Mouse (Mus musculus): Measurements from ENCODE around the gene Edrf1. TPM values are rescaled to one million over a fixed set of nuclear protein-coding genes. Genes with fewer than 3 reads are reported as not detected.
"Not testable (repeated sequence)": the region's sequence is repeated elsewhere in the genome, so short reads cannot be mapped to it uniquely, and the experiment has no call there.

The Edrf1 gene
- total RNA-seq, 1 experiment from 2014 or later: 20.3 TPM

- ATAC-seq (replicated peaks in 1 of 2; ENCODE audit: insufficient read depth in 1 of 2, low FRiP score in 2 of 2, low TSS enrichment in 1 of 2, low read depth in 1 of 2, poor library complexity in 2 of 2, severe bottlenecking in 2 of 2): no peak
Measured at GRCm38 (mm10) chr7:133634932-133635650, 2.3 kb upstream of the Edrf1 start.

- ATAC-seq (replicated peaks in 1 of 2; ENCODE audit: insufficient read depth in 1 of 2, low FRiP score in 2 of 2, low TSS enrichment in 1 of 2, low read depth in 1 of 2, poor library complexity in 2 of 2, severe bottlenecking in 2 of 2): peak; percentile 59
Measured at GRCm38 (mm10) chr7:133636738-133637352, 498 bp upstream of the Edrf1 start.

GRCm38 (mm10) chr7:133638306-133638705, 963 bp downstream of the Edrf1 start:
- ATAC-seq (replicated peaks in 1 of 2; ENCODE audit: insufficient read depth in 1 of 2, low FRiP score in 2 of 2, low TSS enrichment in 1 of 2, low read depth in 1 of 2, poor library complexity in 2 of 2, severe bottlenecking in 2 of 2): no peak

- ATAC-seq (replicated peaks in 1 of 2; ENCODE audit: insufficient read depth in 1 of 2, low FRiP score in 2 of 2, low TSS enrichment in 1 of 2, low read depth in 1 of 2, poor library complexity in 2 of 2, severe bottlenecking in 2 of 2): no peak
Measured at GRCm38 (mm10) chr7:133638821-133639220, 1.5 kb downstream of the Edrf1 start.

- no peak for ATAC-seq (replicated peaks in 1 of 2; ENCODE audit: insufficient read depth in 1 of 2, low FRiP score in 2 of 2, low TSS enrichment in 1 of 2, low read depth in 1 of 2, poor library complexity in 2 of 2, severe bottlenecking in 2 of 2)
Measured at GRCm38 (mm10) chr7:133645716-133646115, 8.4 kb downstream of the Edrf1 start.

GRCm38 (mm10) chr7:133662467-133662866, 25.1 kb downstream of the Edrf1 start:
- no peak for ATAC-seq (replicated peaks in 1 of 2; ENCODE audit: insufficient read depth in 1 of 2, low FRiP score in 2 of 2, low TSS enrichment in 1 of 2, low read depth in 1 of 2, poor library complexity in 2 of 2, severe bottlenecking in 2 of 2)

- no peak for ATAC-seq (replicated peaks in 1 of 2; ENCODE audit: insufficient read depth in 1 of 2, low FRiP score in 2 of 2, low TSS enrichment in 1 of 2, low read depth in 1 of 2, poor library complexity in 2 of 2, severe bottlenecking in 2 of 2)
Measured at GRCm38 (mm10) chr7:133669071-133669470, 31.7 kb downstream of the Edrf1 start.

- ATAC-seq (replicated peaks in 1 of 2; ENCODE audit: insufficient read depth in 1 of 2, low FRiP score in 2 of 2, low TSS enrichment in 1 of 2, low read depth in 1 of 2, poor library complexity in 2 of 2, severe bottlenecking in 2 of 2): no peak
Measured at GRCm38 (mm10) chr7:133669946-133670345, 32.6 kb downstream of the Edrf1 start.

- ATAC-seq (replicated peaks in 1 of 2; ENCODE audit: insufficient read depth in 1 of 2, low FRiP score in 2 of 2, low TSS enrichment in 1 of 2, low read depth in 1 of 2, poor library complexity in 2 of 2, severe bottlenecking in 2 of 2): no peak
Measured at GRCm38 (mm10) chr7:133670846-133671245, 33.5 kb downstream of the Edrf1 start.

- no peak for ATAC-seq (replicated peaks in 1 of 2; ENCODE audit: insufficient read depth in 1 of 2, low FRiP score in 2 of 2, low TSS enrichment in 1 of 2, low read depth in 1 of 2, poor library complexity in 2 of 2, severe bottlenecking in 2 of 2)
Measured at GRCm38 (mm10) chr7:133676002-133676401, 38.7 kb downstream of the Edrf1 start.

- no peak for ATAC-seq (replicated peaks in 1 of 2; ENCODE audit: insufficient read depth in 1 of 2, low FRiP score in 2 of 2, low TSS enrichment in 1 of 2, low read depth in 1 of 2, poor library complexity in 2 of 2, severe bottlenecking in 2 of 2)
Measured at GRCm38 (mm10) chr7:133678716-133679115, 41.4 kb downstream of the Edrf1 start.

GRCm38 (mm10) chr7:133679439-133679838, 42.1 kb downstream of the Edrf1 start:
- ATAC-seq (replicated peaks in 1 of 2; ENCODE audit: insufficient read depth in 1 of 2, low FRiP score in 2 of 2, low TSS enrichment in 1 of 2, low read depth in 1 of 2, poor library complexity in 2 of 2, severe bottlenecking in 2 of 2): no peak

GRCm38 (mm10) chr7:133679961-133680360, 42.6 kb downstream of the Edrf1 start, which contains the start of gene Mmp21:
Gene Mmp21, minus strand, starts transcription at chr7:133680061.
- no peak for ATAC-seq (replicated peaks in 1 of 2; ENCODE audit: insufficient read depth in 1 of 2, low FRiP score in 2 of 2, low TSS enrichment in 1 of 2, low read depth in 1 of 2, poor library complexity in 2 of 2, severe bottlenecking in 2 of 2)

GRCm38 (mm10) chr7:133683626-133684025, 46.3 kb downstream of the Edrf1 start:
- ATAC-seq (replicated peaks in 1 of 2; ENCODE audit: insufficient read depth in 1 of 2, low FRiP score in 2 of 2, low TSS enrichment in 1 of 2, low read depth in 1 of 2, poor library complexity in 2 of 2, severe bottlenecking in 2 of 2): no peak

- no peak for ATAC-seq (replicated peaks in 1 of 2; ENCODE audit: insufficient read depth in 1 of 2, low FRiP score in 2 of 2, low TSS enrichment in 1 of 2, low read depth in 1 of 2, poor library complexity in 2 of 2, severe bottlenecking in 2 of 2)
Measured at GRCm38 (mm10) chr7:133684110-133684509, 46.8 kb downstream of the Edrf1 start.

- peak; percentile 37 to 55; a peak in 3 of 4 replicates for ATAC-seq (replicated peaks in 1 of 2; ENCODE audit: insufficient read depth in 1 of 2, low FRiP score in 2 of 2, low TSS enrichment in 1 of 2, low read depth in 1 of 2, poor library complexity in 2 of 2, severe bottlenecking in 2 of 2)
Measured at GRCm38 (mm10) chr7:133684701-133685100, 47.4 kb downstream of the Edrf1 start.

GRCm38 (mm10) chr7:133685644-133686043, 48.3 kb downstream of the Edrf1 start:
- ATAC-seq (replicated peaks in 1 of 2; ENCODE audit: insufficient read depth in 1 of 2, low FRiP score in 2 of 2, low TSS enrichment in 1 of 2, low read depth in 1 of 2, poor library complexity in 2 of 2, severe bottlenecking in 2 of 2): not testable (repeated sequence)

GRCm38 (mm10) chr7:133698021-133698709, 60.8 kb downstream of the Edrf1 start:
- no peak; a peak in 1 of 4 replicates for ATAC-seq (replicated peaks in 1 of 2; ENCODE audit: insufficient read depth in 1 of 2, low FRiP score in 2 of 2, low TSS enrichment in 1 of 2, low read depth in 1 of 2, poor library complexity in 2 of 2, severe bottlenecking in 2 of 2)
